Mouse (Mus musculus): ENCODE data around the gene Ifi206.

Gene Ifi206

GRCm38 (mm10) chr1:173418516-173418915, 72.3 kb downstream of the Ifi206 start:
- DNase-seq, result no peak
